Mouse (Mus musculus) stomach, embryonic 14.5 days (tissue): ENCODE measurements around the gene Slc2a2. TPM values are rescaled to one million over a fixed set of nuclear protein-coding genes. Genes with fewer than 3 reads are reported as not detected.
"Not testable (repeated sequence)": the region's sequence is repeated elsewhere in the genome, so short reads cannot be mapped to it uniquely, and the experiment has no call there.

Experiments used
- ATAC-seq: fragments of 200-750 bp; cut with Nextera tagmentation; 2 replicates; pipeline ENCODE4 v1.8.0; 2017; ENCODE audit warnings: low read depth, moderate TSS enrichment; ENCODE audit not compliant: insufficient number of reproducible peaks, insufficient read depth, low FRiP score
- H3K27ac ChIP-seq: fragments of 300-500 bp; sonication (generic); 2 replicates; pipeline ENCODE4 v1.5.1; 2014; ENCODE audit warnings: mild to moderate bottlenecking, low read length, moderate library complexity, mixed read lengths
- H3K27me3 ChIP-seq: fragments of 300-500 bp; sonication (generic); 2 replicates; pipeline ENCODE4 v1.6.1; 2014; ENCODE audit warnings: low read length, control low read depth, mixed read lengths; ENCODE audit not compliant: control insufficient read depth, insufficient read depth
- H3K36me3 ChIP-seq: fragments of 300-500 bp; sonication (generic); 2 replicates; pipeline ENCODE4 v1.6.1; 2014; ENCODE audit warnings: mild to moderate bottlenecking, control low read depth, low read length, moderate library complexity, mixed read lengths; ENCODE audit not compliant: control insufficient read depth, insufficient read depth
- H3K4me1 ChIP-seq: fragments of 300-500 bp; sonication (generic); 2 replicates; pipeline ENCODE4 v1.6.1; 2014; ENCODE audit warnings: low read length, control low read depth, mixed read lengths; ENCODE audit not compliant: control insufficient read depth, insufficient read depth
- H3K4me2 ChIP-seq: fragments of 300-500 bp; sonication (generic); replicated peaks from 2 replicates; pipeline ENCODE4 v1.6.1; 2014; ENCODE audit warnings: low read depth, low read length, control low read depth
- H3K4me3 ChIP-seq: fragments of 300-500 bp; sonication (generic); 2 replicates; pipeline ENCODE4 v1.5.1; 2014; ENCODE audit warnings: low read depth, low read length, control low read depth
- H3K9ac ChIP-seq: fragments of 300-500 bp; sonication (generic); replicated peaks from 2 replicates; pipeline ENCODE4 v1.6.1; 2014; ENCODE audit warnings: low read depth, mild to moderate bottlenecking, control low read depth, low read length, moderate library complexity, mixed read lengths
- H3K9me3 ChIP-seq: fragments of 300-500 bp; sonication (generic); 2 replicates; pipeline ENCODE4 v1.6.1; 2016; ENCODE audit warnings: low read depth, low read length, control low read depth; ENCODE audit not compliant: control insufficient read depth
- WGBS: fragments of 180-500 bp; shearing (Covaris S2); extraction: QIAGEN DNeasy Blood & Tissue Kit; methylation state at CpG from one replicate; pipeline ENCODE4 v1.1.7; 2014; 5-methylcytosine and 5-hydroxymethylcytosine counted together
- polyA plus RNA-seq: library from polyadenylated mRNA; unstranded; fragments of >200 nt; fragmentation: Nextera tagmentation; extraction: Ambion mirVana; gene quantifications from 2 replicates; pipeline ENCODE4 v1.2.1, GENCODE M21; 2014

Gene Slc2a2
- polyA plus RNA-seq, 1 experiment from 2014 or later = 0.10 TPM

GRCm38 (mm10) chr3:28772919-28773318, 75.2 kb downstream of the Slc2a2 start:
- not testable (repeated sequence) for H3K4me2 ChIP-seq, H3K4me3 ChIP-seq, H3K27me3 ChIP-seq, H3K9me3 ChIP-seq, H3K27ac ChIP-seq, H3K9ac ChIP-seq, H3K4me1 ChIP-seq, H3K36me3 ChIP-seq, ATAC-seq
- 63% methylated on average over 4 of the region's 4 CpGs for WGBS

- H3K4me1 ChIP-seq = no peaks in the 10 kb centered on the region
- no peaks in the 10 kb centered on the region for H3K36me3 ChIP-seq
- no peak overlapping the region for H3K4me2 ChIP-seq
- no peak overlapping the region for H3K4me3 ChIP-seq
- no peak overlapping the region for H3K9ac ChIP-seq
- WGBS = 88% methylated on average over 7 of the region's 7 CpGs
- no peaks in the 10 kb centered on the region for H3K9me3 ChIP-seq
- H3K27me3 ChIP-seq = no peaks in the 10 kb centered on the region
- no peak overlapping the region for H3K27ac ChIP-seq
- ATAC-seq = no peak
Observed at GRCm38 (mm10) chr3:28775361-28775760, 77.7 kb downstream of the Slc2a2 start.

- H3K27ac ChIP-seq = no peak overlapping the region
Observed at GRCm38 (mm10) chr3:28775958-28776357, 78.3 kb downstream of the Slc2a2 start.

GRCm38 (mm10) chr3:28776491-28776890, 78.8 kb downstream of the Slc2a2 start:
- Histone ChIP-seq H3K27ac (no peak overlapping the region), H3K4me1 (no peaks in the 10 kb centered on the region), H3K27me3 (no peaks in the 10 kb centered on the region), H3K9ac (no peak overlapping the region), H3K4me3 (no peak overlapping the region), H3K4me2 (no peak overlapping the region), H3K9me3 (no peaks in the 10 kb centered on the region), H3K36me3 (no peaks in the 10 kb centered on the region)
- 69% methylated on average over 1 of the region's 1 CpGs for WGBS
- ATAC-seq = no peak

More at GRCm38 (mm10) chr3:28775958-28776357, 78.3 kb downstream of the Slc2a2 start:
- Histone ChIP-seq H3K4me3 (no peak overlapping the region), H3K9me3 (no peaks in the 10 kb centered on the region), H3K4me2 (no peak overlapping the region), H3K36me3 (no peaks in the 10 kb centered on the region), H3K9ac (no peak overlapping the region), H3K4me1 (no peaks in the 10 kb centered on the region), H3K27me3 (no peaks in the 10 kb centered on the region)
- ATAC-seq = peak; percentile 77; the same call in 1 of the 2 replicates
- 86% methylated on average over 1 of the region's 1 CpGs for WGBS

GRCm38 (mm10) chr3:28780511-28780910, 82.8 kb downstream of the Slc2a2 start:
- Histone ChIP-seq H3K4me3 (peak overlapping the region; percentile 73; the same call in 1 of the 2 replicates), H3K36me3 (no peaks in the 10 kb centered on the region), H3K27me3 (no peaks in the 10 kb centered on the region), H3K27ac (no peak overlapping the region), H3K4me2 (peak overlapping the region; percentile 98), H3K4me1 (no peaks in the 10 kb centered on the region), H3K9ac (no peak overlapping the region), H3K9me3 (no peaks in the 10 kb centered on the region)
- 75% methylated on average over 9 of the region's 9 CpGs for WGBS
- no peak for ATAC-seq

Other genes with a start within 250 kb of the Slc2a2 start
- 7.4 and 7.8 TPM in 2 replicates for gene Eif5a2, start 83.4 kb downstream of the Slc2a2 start, polyA plus RNA-seq
- gene Rpl22l1, start 107.5 kb downstream of the Slc2a2 start, polyA plus RNA-seq = 503 and 512 TPM in 2 replicates
- gene Gm1527, start 194.7 kb downstream of the Slc2a2 start, polyA plus RNA-seq = not detected in 2 replicates